Mouse (Mus musculus): Measurements from ENCODE around the gene Slc45a3.

Gene Slc45a3

GRCm38 (mm10) chr1:131964580-131964979 is 1.8 kb downstream of the Slc45a3 start:
- no peak for DNase-seq (ENCODE audit: low read depth)

DNA sequence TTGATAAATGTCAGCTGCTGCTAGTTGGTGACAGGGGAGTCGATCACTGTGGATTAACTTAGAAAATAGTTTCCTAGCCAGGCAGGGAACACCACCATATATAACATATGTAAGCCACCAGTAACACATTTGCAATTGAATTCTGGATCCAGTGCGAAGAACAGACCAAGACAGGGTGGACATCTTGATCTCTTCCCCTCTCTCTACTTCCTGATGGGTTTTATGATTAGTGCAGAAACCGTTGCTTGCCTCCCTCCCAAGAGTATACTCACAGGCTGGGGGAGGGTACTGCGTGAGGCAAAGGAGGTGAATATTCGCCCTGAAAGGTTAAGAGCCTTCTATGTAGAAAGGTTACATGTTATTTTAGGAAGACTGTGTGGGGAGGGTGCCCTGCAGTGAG is 3.1 kb downstream of the Slc45a3 start:
- DNase-seq (ENCODE audit: low read depth) = no peak

DNA sequence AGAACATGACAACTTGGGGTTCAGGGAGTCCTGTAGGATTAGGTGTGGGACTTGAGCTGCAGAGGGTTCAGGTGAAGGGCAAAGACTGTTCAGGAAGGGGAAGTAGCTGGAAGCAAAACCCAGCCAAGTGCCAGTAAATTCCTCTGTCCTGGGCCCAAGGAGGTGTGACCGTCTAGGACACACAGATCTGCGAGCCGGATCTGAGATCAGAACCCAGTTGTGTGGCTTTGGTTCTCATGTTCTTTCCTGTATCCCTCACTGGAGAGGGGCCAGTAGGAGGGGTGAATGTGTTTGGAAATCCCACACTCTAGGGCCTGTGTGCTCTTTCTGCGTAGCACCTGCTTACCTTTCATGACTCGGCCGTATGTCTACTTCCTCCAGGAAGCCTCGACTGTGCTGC is 4.6 kb downstream of the Slc45a3 start:
- no peak for DNase-seq (ENCODE audit: low read depth)

DNA sequence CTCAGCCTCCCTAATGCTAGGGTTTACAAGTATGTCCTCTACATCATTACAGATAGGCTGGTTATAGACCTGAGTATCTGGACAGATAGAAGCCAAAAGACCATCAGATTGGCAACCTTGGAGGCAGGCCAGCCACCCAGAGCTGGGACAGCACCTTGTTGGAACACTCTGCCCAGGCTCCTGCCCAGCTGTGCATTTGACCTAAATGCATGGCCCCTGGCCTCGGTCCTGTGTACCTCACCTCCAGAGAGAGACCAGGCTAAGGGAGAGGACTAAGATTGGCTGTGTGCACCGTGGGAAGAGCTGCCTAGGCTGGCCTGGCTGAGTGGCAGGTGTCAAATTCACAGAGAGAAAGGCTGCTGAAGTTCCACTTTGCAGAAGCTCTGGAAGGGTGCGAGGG is 5.8 kb downstream of the Slc45a3 start:
- DNase-seq (ENCODE audit: low read depth) = no peak

- DNase-seq (ENCODE audit: low read depth) = no peak
Observed at GRCm38 (mm10) chr1:131968983-131969382, 6.2 kb downstream of the Slc45a3 start.

DNA sequence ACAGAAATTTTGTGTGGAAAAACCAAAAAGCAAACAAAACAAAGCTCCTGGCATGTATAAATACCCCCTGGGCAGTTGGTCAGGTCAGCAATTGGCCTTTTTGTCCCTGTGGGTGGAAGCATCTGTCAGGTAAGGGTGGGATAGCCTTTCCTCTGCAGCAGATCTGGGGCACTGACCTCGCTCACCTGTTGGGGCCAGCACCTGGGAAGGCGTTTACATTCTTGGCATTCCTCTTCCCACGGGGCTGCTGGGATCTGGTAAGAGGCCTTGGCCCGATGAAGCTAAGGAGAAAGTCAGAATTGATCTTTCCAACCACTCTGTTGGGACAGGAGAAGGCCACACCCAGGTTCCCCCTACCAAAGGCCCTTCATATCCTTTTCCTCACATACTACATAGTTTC is 7.1 kb downstream of the Slc45a3 start:
- DNase-seq (ENCODE audit: low read depth) = no peak

DNA sequence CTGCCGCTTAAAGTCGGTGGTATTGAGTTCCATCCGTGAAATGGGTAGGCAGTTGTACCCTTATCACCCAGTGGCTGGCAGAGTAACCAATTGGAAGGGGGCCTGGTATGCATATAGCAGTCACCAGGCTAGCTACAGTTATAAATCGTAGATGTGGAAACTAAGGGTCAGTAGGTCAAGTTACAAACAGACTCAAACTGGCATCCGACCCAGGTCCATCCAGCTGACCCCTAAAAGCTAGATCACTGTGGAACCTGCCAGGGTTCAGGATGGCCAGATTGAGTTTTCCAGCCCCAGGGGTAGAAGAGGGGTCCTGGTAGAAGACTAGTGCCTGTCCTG is 7.5 kb downstream of the Slc45a3 start:
- DNase-seq (ENCODE audit: low read depth) = no peak

- DNase-seq (ENCODE audit: low read depth) = no peak
Observed at GRCm38 (mm10) chr1:131970661-131971520, 8.1 kb downstream of the Slc45a3 start.

DNA sequence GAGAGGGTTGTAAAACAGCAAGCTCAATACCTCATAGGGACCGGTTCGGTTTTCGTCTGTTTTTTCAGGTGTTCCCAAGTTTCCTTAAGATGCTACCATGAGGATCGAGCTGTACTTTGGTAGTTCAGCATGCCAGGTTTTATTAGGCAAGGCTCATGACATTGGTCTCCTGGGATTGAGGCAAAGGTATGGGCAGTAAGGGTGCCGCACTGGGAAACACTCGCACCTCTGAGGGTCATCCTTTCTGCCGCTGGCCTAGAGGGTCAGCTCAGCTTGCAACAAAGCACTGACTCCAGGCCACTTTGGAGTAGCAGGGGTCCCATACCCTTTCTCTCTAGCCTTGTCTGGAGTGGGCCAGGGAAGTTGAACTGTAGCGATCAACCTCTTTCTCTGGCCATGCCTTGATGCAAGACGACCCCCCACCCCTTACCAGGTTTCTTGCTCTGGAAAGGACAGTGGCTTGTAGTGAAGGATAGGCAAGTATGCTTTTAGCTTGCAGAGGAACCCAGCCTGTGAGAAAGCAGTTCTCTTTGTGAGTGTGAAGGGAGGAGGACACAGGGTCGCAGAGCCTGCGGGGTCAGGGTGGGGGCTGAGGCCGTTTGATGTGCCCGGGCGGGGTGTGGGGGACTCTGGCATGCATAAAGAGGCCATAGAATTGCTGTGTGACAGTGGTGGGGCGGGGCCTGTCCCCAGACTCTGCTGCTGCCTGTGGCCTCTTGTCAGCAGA is 9.2 kb downstream of the Slc45a3 start:
- no peak for DNase-seq (ENCODE audit: low read depth)

DNA sequence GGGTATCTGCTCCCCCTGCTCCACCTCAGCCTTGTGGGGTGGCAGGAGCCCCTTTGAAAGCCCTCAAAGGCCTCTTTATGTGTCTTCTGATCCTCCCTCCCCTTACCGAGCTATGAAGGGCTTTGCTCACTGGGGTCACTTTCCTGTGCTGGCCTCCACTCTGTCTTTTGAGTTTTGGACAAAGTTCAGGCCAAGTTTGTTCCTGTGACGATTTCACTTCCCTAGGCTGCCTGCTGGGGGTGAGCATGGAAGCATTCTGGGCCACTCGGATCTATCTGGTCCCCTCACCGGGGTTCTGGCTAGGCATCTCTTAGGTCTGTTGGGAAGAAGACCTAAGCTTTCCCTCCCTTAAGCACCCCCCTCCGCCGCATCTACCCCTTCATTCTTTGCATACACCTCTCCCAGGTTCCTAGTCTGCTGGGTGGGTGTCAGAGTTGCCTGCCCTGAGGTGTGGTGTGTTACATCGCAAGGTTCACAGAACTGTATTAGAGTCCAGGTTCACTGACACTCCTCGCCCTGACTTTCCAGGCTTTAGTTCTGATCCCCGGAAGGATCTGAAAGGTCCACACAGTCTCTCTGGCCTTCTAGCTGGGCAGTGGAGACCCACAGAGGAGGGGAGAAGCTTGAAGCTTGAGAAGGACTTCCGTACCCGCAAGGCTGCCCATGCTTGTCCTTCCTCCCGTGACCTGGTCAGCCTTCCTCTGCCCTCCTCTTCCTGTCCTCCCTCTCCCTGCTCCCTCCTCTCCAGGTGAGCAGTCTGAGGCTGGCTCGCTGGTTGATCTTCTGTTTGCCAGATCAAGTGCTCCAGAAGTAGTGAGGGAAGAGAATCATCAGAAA is 9.9 kb downstream of the Slc45a3 start:
- DNase-seq (ENCODE audit: low read depth) = no peak

DNA sequence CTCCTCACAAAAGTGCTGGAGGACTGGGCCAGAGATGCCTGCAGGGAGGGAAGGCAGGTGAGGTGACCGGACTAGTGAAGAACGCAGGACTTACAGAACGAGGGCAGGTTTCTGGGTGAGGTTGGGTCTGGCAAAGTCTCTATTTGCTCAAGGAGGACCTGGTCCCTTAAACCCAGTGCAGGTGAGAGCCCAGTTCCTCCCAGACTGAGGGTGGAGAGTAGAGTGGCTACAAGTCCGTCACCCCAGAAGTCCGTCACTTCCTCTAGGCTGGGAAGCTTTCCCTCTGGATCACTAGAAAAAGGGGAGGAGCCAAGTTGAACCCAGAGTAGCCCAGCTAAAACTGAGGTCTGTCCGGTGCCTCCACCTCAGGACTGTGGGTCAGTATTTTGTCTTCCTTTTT is 11.2 kb downstream of the Slc45a3 start:
- no peak for DNase-seq (ENCODE audit: low read depth)

DNA sequence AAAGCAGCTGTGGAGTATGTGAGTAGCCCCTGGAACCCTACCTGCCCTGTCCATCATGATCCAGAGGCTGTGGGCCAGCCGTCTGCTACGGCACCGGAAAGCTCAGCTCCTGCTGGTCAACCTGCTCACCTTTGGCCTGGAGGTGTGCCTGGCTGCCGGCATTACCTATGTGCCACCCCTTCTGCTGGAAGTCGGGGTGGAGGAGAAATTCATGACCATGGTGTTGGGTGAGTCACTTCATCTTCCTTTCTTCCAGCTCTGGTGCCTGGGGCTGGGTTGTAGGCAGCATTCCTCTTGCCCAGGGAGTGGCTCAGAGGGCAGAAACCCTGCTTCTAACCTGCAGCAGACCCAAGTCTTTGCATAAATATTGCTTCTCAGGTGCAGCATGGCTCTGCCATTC is 14.1 kb downstream of the Slc45a3 start:
- no peak for DNase-seq (ENCODE audit: low read depth)

DNA sequence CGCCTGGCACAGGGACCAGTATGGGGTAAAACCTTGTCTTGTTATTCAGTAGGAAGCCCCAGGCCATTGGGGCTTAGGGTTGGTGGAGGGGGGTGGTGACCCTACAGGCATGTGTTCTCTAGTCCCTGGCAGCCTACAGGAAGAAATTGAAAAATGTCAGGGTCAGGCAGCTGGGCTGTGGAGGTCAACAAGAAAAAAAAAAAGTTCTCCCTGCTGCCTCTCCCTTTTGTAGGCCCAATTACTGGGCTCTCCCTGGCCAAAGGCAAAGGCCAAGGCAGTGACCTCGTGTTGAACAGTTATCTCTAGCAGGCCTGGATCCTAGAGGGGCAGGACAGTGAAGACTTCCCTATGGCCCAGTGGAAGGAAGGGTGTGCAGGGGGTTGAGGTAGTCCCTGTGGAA is 17.7 kb downstream of the Slc45a3 start:
- no peak for DNase-seq (ENCODE audit: low read depth)

DNA sequence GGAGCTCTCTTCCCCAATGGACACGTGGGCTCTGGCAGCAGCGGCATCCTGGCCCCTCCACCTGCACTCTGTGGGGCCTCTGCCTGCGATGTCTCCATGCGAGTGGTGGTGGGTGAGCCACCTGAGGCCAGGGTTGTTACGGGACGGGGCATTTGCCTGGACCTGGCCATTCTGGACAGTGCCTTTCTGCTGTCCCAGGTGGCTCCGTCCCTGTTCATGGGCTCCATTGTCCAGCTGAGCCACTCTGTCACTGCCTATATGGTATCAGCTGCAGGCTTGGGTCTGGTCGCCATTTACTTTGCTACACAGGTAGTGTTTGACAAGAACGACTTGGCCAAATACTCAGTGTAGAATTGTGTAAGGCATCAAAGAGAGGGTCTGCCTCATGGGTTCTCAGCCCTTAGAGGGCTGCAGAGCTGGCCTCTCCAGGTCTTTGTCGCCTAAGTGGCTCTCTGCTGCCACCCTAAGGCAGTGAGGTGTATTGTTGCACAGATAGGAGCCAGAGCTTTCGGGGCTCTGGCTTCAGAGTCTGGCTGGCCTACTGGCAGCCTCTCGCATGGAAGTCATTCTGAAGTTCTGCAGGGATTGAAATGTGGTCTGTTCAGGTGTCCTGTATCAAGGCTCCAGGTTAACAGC is 18.7 kb downstream of the Slc45a3 start:
- DNase-seq (ENCODE audit: low read depth) = peak; percentile 66

DNA sequence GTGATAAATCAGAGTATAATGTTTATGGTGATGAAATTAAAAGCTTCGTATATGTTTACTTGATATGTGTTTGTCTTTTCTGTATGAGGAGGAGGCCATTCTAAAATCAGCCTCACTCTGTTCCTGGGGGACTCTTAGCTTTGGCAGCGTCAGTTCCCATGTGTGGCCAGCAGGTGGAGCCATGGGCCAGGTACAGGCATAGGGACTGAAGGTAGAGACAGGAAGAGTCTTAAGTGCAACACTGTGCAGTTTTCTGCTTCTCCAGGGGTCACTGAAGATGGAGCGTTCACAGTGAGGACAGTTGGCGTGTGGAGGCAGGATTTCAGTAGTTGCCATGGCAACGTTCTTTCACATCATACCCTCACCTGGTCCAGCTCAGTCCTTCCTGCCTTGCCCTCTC is 20.1 kb downstream of the Slc45a3 start:
- peak; percentile 63 for DNase-seq (ENCODE audit: low read depth)

- no peak for DNase-seq (ENCODE audit: low read depth)
Observed at GRCm38 (mm10) chr1:131983806-131984205, 21.0 kb downstream of the Slc45a3 start.

DNA sequence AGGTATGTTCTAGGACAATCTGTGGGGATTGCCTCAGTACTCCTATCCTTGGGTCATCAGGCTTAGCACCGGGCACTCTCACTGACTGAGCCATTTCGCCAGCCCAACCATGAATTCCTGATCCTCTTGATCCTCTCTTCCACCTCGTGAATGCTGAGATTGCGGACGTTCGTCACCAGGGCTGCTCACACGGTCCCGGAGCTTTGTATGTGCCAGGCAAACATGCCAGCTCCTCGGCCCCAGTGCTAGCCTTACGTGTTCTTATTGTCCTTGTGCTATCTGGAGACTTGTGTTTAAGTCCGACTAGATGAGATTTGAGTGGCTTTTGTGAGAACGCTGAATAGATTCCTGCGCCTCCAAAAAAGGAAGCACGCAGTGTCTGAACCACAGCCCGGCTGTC is 24.7 kb downstream of the Slc45a3 start:
- no peak for DNase-seq (ENCODE audit: low read depth)

DNA sequence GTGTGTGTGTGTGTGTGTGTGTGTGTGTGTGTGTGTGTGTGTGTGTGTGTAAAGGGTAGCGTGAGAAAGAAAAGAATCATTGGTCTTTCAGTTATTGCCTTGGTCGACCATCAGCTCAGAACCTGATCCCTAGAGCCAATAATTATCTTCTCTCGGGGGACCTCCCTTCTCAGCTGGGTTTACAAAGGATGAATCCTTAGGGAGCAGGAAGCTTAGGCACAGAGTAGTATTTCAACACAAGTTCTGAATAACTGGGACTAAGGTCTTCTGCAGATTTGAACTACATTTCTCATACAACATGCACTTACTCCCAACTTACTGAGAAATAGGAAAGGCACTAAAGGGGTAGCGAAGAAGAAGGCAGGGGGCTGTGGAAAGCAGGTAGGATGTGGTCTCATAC is 26.7 kb downstream of the Slc45a3 start:
- no peak for DNase-seq (ENCODE audit: low read depth)

DNA sequence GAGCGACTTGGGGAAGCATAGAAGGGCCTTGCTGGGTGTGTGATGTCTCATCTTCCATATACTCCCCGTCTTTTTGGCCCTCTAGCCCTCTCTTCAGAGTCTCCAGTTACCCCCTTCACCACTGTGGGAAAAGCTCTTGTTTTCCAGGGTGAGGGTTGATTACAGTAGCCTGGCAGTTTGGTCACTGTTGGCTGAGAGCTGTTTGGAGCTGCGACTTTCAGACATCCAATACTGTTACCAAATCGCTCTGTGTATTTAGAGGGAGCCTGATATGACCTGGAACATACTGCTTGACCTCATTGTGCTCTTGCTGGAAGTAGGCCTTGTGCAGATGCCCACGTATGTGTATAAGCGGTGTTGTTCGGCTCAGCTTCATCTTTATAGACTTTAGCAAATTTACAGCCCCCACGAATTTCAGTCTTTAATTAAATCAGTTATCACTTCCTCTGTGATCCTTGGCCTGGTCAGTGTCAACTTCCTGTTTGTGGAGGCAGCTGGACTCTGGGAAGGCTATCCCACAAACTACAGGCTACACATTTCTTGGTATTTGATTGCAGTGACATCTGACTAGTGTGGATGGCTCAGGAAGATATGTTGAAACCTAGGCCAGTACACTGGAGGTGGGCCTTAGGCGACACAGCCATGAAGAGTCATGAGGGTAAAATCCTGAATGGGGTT is 27.5 kb downstream of the Slc45a3 start:
- DNase-seq (ENCODE audit: low read depth) = no peak

- DNase-seq (ENCODE audit: low read depth) = no peak
Observed at GRCm38 (mm10) chr1:131992561-131993001, 29.8 kb downstream of the Slc45a3 start.

DNA sequence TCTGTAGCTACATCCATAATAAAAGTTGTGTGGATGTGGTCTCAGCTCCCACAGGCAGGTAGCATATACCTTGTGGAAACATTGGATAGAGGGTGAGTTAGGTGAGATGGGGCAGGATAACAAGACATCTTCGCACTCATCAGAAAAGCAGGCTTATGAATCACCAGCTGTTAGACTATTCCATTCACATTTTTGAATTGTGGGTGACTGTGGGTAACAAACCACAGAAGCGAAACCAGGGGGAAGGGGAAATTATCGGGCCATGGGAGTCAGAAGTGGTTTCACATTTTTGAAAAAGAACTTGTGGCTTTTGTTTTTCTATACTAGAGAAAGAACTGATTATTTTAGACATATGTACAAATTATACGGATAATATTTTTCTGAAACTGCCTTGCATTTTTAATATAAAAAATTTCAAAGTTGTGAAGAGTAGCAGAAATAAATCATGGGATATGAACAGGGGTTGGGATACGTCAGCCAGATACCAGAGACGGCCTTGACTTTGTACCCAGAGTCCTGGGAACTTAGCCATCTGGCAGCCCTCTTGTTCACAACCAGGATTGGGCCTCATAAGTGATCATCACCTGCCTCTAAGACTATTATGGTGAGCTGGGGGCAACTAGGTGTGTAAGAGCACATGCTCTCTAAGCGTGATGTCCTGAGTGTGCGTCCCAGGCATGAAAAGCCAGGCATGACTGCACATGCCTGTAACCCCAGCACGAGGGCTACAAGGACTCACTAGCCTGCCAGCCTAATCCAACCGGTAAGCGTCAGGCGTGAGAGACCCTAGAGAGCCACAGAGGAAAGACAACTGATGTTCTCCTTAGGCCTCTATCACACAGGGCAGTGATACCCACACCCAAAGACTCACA is 30.6 kb downstream of the Slc45a3 start:
- DNase-seq (ENCODE audit: low read depth) = no peak
